Mouse (Mus musculus) kidney, postnatal 4 days (tissue): ENCODE measurements around the gene Grsf1.
A peak's percentile ranks its signal among the peaks of the same experiment; 100 is the strongest.

ENCODE experiments used
- DNase-seq, 2 experiments: peaks; one replicate each; pipeline ENCODE4 v3.0.0; 2021; ENCODE audit warnings: mixed read lengths in 2 of 2

Gene Grsf1

DNA sequence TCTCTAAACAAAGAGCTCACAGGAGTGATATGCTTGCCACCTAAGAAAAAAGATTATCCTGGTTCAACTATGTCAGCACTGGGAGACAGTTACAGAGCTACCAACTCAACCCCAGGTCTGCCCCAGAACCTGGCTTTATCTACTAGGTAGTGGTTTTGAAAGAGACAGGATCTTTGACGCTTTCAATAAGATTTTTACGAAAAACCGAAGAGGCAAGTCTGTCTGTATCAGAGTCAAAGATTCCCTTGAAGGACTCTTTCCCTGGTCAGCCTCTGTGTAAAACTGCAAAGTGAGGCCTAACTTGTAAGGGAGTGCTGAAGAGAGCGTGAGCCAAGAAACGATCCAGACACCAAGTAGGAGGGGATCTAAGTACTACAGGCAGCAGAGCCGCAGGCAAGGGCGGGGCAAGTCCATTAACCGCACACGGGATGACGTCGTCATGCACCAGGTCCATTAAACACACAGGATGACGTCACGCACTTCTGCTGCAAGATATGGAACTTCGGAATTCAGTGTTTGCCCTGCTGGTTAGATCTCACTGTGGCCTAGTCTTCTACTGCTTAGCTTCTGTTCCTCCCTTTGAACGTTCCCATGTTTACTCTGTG, 12.7 kb upstream of the Grsf1 start:
- no peak for DNase-seq

DNA sequence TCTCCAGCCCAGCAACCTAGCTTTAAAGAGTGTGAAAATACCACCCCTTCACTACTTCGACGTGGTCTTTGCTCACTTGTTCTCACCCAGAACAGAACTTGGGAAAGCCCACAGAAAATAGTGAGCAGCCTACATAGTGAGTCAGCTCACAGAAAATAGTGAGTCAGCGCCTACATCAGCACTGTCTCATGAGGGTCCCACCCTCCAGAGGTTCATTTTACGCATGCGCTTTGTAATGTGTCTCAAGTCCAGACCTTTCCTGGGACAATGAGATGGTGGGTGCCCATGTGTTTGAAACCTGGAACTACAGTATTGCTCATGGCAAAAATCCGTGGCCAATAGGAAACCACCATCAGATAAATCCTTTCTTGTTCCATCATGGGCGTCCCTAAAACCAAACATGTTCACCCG, 12.0 kb upstream of the Grsf1 start:
- no peak for DNase-seq

DNA sequence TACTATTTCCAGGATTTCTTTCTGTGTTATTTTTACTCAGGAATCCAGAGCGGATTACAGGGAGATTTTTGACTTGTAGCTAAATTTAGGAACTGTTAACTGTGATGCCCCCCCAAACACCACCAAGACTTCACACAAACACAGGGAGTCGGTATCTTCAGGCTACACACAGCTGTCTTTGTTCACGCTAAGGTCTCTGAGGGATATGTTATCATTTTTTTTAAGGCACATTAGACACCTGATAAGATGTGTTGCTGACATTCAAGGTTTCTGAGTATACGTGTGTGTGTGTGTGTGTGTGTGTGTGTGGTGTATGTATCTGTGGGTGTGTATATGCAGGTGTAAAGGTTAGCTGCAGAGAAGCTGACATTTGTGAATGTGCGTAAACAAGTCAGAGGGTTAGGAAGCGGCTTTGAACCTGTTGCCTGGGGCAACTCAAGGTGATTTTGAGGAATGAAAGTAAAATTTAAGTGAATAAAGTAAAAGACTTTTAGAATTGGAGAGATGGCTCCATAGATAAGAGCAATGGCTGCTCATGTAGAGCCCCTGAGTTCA, 9.9 kb upstream of the Grsf1 start:
- no peak for DNase-seq

DNA sequence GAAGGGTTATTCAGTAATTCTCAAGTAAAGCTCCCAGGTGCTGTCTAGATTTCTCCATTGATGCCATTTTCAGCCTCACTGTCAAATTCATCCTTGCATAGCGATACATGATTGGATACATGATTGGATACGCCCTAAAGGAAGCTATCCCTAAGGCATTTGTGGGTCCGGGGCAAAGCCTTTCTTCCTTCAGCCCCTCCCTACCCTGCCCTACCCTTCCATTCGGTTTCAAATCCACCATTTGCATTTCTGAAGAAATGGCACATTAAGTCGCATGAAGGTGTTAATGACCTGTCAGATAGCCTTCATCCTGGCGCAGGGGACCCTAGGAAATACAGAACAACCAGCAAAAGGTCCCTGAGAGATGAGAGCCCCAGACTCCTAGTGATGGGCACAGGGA, 9.3 kb upstream of the Grsf1 start:
- no peak for DNase-seq

DNA sequence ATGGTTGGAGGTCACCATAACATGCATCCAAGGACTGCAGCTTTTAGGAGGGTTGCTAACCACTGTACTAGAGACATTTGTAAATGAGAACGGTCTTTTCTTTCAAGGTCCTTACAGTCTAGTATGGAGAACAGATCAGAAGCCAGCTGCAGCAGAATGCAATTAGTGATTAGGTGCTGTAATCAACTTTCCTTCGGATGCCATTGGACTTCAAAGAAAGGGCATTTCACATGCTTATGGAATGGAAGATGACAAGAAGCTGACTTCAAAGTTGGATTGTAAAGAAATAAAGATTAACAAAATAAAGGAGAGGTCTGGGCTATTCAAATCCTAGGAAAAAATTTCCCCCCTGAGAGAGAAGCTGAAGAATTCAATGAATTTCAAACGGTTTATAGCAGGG, 8.3 kb upstream of the Grsf1 start:
- no peak for DNase-seq

DNA sequence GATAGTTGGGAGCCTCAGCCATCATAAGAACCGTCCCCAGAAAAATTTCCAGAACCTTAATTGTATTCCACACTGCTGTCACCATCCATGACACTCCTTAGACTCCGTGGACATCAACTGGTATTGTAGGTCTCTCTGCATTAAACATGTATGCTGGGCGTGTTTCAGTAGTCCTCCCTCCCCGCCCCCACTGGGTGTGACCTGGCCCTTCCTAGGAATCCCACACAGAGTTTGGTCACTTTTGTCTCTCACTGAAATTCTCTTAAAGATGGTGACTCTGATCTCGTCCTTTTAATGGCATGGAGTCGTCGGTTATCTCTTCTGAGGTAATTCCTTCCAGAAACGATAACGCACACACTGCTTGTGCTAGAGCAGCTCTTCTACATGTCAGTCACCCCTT, 7.7 kb upstream of the Grsf1 start:
- no peak for DNase-seq

DNA sequence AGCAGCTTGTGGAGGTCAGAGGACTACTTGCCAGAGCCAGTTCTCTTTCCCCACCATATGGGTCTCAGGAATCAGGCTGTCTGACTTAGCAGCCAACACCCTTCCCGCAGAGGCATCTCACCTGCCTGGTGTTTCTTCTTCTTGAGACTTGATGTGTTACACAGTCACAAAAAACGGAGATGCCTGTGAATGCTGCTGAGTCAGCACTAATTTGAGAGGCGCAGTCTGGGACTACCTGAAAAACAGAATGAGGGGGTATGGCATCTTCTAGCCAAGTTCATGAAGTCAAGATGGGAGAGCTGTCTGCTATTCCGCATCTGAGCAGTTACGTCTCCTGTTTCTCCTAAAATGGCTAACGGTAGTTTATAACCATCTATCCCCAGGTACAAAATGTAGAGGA, 4.6 kb upstream of the Grsf1 start:
- DNase-seq, result no peak

DNA sequence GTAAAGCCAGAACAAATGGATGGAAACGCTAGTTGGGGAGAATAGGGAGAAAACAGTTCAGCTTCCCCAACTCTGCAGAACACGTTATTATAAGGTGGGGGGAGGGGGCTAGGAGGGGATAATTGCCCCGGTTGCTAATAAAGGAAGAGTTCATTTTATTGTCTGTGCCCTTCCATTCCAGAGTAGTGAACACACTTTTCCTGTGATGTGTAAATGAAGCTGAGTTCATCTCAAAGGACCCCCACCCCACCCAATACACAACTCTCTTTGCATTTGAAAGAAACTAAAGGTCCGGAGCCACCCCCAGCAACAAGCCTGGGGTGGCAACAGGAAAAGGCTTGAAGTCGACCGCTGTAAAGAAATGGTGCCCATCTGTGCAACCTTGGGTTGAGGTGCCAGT, 3.4 kb upstream of the Grsf1 start:
- DNase-seq, result no peak

DNA sequence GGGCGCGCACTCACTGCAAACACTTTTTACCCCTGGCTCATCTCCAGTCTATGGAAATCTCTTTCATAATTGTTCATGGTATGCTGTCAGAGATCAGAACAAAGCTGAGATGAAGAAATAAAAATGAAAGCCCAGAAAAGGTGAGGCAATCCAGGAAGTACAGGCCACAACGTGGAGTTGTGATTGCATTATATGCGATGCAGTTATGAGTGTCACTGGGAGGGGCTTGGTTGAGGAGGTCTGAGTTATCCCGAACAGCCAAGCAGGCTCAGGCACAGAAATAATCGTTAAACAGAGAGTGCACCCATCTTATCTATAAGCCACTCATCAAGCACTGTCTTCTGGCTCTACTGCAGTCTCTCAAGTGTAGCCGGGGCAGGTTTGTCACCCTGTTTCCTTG, 3.0 kb upstream of the Grsf1 start:
- DNase-seq, result no peak

DNA sequence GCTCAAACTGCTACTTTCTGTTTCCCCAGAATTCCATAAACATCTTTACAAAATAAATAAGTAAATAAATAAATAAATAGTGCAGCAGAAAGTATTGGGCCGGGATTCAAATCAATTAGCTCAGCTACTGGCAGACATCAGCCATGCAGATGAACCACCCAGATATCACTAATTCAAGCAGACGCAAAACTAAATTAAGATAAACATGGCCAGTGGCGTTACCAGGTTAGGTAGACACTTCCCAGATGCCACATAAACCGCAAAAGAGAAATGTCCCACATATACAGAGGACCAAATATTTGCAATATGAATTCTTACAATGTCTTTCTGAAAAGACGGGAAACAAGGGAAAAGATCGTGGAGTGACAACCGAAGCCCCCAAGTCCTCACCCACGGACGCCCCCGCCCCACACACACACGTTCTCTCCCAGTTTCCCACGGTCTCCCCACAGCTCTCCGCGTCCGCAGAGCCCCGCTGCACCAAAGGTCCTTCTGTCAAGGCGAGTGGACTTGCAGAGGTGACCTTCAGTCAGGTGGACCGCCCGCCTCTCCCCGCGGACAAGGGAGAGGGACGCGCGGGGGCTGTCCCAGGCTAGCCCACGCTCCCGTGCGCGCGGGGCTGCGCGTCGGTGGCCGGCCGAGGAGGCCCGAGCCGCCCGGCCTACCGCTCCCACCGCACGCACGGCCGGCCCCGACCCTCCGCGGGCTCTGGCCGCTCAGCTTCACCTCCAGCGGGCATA, 1.1 kb downstream of the Grsf1 start:
- peak; percentile 50 to 72 for DNase-seq

DNA sequence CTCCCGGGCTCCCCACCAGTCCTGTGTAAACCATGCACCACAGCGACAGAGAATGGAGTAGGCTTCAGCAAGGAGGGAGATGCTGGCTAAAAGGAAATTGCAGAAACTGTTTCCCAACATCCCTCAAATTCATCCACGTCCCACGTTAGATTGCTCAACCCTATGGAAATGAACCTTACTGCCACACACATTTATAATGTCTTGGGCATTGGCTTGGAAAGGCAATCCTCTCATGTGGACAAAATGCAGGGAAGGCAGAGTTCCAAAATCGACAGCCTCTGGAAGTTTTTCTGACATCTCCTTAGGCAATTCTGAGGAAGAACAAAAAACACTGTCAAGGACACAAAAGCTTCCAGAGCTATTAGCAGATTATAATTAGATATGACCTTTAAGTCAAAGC, 12.1 kb downstream of the Grsf1 start:
- DNase-seq, result no peak

DNA sequence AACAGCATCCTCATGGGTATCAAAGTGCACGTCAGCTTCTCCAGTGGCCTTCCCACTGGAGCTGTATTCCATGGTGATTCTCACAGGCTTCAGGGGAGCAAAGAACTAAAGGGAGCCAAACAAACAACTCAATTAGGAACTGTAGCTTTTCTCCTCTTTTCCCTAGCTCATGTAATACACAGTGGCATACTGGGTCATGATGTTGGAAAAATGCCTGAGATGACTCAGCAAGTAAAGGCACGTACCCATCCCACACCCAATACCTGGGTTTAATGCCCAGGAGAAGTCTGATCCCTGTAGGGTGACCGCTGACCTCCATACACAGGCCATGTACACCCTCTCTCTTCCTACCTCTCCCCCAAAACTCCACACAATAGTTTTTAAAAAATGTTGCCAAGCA, 12.8 kb downstream of the Grsf1 start:
- no peak for DNase-seq

DNA sequence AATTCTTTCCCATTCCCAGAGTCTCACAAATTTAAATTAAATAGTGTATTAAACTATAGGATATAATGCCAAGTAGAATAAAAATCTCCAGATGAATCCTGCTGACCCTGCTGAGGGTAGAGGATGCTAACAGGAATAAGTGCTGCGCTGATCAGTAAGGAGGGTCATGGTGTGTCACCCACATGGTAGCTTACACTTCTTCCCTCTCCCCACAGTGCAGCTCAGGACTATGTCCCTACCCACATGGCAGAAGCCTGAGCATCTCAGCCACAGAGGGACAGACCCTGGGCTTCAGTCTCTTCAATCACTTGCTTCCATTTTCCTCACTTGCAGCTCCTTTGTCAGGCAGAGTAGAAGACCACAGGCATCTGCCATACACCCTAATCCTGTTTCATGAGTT, 18.1 kb downstream of the Grsf1 start:
- DNase-seq, result no peak

DNA sequence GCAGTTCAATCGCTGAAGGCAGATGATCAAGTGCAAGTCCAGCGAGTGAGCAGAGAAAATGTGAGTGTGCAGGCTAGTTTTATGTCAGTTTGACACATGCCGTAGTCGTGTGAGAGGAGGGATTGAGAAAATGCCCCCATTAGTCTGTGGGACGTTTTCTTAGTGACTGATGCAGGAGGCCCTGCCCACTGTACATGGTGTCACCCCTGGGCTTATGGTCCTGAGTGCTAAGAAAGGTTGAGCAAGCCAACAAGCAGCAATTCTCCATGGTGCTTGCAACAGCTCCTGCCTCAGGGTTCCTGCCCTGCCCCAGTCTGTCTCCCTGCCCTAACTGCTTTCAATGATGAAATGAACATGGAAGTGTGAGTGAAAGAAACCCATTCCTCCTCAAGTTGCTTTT, 23.4 kb downstream of the Grsf1 start:
- DNase-seq, result no peak

DNA sequence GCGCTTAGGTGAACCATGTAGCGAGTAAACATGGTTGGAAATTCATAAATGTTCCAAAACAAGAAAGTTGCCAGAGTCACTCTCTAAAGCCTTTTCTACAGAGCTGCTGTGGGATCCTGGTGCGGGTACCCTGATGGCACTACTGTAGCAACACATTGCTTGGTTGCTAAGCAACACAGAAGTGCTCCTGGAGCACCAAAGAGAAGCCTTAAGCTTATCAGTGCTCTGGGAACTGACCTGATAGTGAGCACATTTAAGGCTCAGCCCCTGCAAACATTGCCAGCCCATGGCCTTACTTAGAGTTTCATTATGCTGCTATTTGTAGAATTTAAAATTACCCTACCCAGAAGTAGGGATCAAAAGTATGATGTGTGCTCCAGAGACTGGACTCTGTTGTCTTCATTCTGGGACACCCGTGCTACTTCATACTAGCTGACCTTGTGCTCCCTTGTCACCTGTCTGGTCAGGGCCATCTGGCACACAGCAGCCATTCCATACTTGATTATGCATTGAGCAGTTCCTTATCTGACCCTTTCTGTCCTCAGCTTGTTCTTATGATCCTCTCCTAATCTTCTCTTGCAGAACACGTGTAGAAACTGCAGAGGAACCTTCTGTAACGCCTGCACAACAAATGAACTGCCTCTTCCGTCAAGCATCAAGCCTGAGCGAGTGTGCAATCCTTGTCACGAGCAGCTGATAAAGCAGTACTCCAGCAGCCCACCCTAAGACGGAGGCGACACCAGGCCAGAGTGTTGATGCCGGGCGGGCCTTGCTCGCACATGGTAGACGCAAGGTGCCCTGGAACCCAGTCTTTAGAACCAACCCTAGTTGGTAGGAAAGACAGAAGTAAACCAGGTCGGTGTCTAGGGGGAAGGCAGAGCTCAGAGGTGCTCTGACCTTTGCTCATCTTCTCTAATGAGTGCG, 26.5 kb downstream of the Grsf1 start:
- DNase-seq, result no peak

DNA sequence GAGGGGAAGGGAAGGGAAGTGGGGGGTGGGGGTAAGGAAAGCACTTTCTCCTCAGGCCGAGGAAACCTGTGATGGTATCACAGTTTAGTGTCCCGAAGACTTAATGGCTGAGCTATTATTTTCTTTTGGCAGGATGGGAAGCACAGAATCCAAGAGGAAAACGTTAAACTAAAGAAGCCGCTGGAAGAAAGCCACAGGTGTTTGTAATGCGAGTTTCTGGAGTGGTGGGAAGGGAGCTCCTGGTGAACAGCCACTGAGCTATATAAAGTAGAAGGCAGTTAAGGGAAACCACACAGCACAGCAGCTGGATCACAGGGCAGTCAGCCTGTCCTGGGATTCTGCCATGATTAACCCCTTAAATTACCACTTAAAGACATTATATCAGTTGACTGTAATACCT, 30.6 kb downstream of the Grsf1 start:
- DNase-seq, result no peak

DNA sequence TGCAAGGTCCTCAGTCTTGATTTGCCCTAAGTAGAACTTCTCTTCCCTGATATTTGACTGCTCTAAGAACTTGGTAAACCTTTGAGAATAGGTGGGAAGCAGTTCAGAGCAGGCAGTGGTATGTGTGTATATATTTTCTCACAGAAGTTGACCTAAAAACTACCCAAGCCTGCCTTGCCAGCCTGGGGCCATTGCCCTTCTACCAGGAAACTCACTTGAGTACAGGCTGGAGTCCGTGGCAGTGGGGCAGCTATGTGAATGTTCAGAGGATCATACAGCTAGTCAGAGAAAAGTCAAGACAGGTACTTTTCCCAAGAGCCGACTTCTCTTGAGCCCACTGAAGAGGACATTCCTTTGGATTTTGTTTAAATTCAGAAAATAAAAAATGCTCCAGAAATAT, 31.1 kb downstream of the Grsf1 start:
- peak in 1 of 2 experiments; percentile 35 for DNase-seq

DNA sequence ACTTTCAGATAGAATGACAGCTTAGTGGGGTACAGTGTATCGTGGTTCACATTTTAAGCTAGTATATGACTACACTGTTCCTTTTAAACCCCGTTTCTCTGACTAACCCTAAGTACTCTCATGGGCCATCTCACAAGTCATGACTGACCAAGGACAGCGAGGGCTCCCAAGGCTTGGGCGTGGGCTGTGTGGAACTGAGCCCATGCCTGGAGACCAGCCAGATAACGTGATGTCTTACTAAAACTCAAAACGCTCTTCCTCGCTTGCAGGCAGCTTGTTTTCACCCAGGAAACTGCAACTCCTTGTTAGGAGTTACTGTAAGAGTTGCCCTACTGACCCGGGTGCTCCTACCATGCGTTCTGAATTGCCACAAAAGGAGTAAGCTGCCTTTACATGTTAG, 32.5 kb downstream of the Grsf1 start:
- no peak for DNase-seq

DNA sequence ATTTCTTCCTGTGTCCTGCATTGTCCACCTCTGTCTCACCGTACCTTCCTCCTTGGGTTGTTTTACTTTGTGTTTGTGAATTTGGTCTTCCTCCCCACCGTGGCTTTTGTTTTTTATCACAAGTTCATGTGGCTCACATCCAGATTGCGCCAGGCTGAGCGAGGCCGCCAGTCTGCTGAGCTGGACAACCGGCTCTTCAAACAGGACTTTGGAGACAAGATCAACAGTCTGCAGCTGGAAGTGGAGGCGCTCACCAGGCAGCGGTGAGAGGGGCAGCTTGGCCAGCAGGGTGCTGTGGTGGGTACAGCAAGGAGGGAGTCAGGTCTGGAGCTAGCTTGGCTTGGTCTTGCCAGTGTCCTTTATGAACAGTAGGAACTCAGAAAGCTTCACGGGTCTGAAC, 33.2 kb downstream of the Grsf1 start:
- DNase-seq, result no peak

DNA sequence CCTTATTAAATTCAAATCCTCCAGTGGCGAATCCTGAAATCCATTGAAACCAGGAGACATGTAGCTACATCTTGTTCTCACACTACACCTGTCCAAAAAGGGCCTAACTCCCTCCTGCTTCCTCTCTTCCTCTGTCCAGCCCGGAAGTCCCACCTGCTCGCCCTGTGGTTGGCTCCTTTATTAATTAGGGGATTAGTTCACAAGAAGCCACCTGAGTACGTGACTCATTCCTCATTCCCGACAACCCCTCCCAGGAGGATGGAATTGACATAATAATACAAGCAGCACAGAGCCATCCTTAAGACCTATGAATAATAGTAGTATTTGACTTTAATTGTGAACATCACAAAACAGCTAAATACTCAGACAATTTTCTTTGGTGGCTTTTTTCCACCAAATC, 41.9 kb downstream of the Grsf1 start:
- DNase-seq, result no peak

DNA sequence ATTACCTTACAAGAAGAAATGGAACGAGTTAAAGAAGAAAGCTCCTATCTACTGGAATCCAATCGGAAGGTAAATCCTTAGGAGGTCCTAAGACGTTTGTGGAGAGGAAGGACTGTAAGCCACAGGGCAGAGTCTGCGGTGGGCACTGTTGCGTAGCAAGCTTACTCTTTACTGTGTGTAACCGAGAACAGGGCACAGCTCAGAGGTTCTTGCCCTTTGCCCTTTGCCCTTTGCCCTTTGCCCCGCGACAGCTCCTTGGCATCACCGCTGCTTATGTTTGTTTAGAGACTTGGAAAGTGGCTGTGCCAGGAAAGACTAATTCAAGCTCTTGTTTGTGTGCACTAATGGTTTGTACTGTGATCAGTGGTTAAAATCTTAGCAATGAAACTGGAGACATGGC, 43.5 kb downstream of the Grsf1 start:
- peak; percentile 44 to 62 for DNase-seq

DNA sequence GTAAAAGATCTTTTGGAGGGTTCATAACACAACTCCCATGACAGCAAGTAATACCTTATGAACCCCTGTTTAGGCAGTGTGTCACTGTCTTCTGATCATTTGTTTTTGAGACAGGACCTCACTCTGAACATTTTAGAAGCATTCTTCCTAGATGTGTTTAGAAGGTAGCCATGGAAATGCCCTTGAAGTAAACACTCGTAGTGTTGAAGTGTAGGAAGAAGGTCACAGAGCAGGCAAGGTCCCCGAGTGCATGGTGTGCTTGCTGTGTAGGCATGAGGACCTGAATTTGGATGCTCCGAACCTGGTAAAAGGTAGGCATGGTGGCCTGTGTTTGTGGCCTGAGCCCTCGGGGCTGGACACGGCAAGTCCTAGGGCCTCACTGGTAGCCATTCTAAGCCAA, 44.4 kb downstream of the Grsf1 start:
- no peak for DNase-seq

DNA sequence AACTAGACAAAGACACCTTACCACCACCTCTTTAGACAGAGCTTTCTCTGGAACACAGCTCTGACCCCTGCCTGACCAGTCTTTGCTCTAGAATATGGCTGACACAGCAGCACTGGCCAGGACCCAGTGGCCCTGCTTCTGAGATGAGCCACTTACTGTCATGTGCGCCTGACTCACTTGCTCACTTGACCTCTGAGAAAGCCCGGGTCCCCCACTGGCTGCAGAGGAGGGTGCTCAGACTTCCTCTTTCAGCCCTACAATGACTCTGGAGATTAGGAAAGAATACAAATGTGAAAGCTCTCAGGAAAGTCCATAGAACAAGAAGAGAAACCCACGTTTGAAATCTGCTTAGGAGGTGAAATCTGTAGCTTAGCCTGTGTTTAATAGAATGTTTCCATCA, 45.1 kb downstream of the Grsf1 start:
- peak in 1 of 2 experiments; percentile 30 for DNase-seq

DNA sequence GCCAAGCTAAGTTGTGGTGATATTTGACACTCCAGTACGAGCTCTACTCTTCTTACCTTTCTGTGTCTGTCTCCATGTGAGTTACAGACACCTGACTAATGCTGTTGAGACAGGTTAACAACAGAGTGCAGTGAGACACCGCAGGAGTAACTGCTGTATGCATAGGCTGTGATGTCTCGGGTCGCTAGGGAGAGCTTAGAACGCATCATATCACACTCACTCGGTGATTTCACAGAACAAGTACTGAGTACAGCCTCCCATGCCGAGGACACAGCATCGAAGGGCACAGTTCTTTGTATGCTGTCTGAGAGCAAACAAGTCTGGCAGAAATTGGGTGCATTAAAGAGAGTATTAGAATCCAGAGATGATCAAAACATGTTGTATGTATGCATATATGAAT, 46.0 kb downstream of the Grsf1 start:
- no peak for DNase-seq
